Mouse (Mus musculus): ENCODE data around the gene Oas1e. TPM values are rescaled to one million over a fixed set of nuclear protein-coding genes. Genes with fewer than 3 reads are reported as not detected.

The Oas1e gene
- total RNA-seq, 2 experiments from 2014 or later: not detected

DNA sequence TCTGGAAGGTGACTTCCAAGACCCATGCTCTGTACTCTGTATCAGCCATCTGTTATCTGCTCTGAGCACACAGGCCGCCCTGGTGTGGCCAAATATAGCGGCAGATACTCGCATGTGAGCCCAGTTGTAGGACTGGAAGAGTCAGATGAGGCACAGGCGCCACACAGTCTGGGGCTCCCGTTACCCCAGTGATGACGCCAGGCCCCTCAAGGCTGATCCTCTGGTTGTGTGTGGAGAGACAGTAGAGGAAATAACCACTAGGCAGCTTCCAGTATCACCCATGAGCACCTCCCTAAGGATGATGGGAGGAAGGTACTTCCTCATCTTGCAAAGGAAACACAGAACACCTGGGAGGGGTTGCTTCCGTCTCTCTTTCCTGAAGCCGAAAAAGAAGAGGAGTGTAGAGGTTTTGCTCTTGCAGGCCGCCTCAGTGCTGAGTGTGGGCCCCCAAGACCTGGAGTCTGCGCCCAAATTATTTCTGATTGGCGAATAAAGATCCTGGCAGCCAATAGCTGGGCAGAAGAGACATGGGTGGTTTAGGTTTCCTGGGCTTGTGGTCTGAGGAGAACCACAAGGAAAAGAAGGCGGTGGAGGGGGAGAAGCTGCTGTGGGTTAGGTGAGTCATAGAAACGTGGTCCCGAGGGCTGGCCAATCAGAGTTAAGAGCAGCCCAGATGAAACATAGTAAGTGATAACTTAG, 19.9 kb downstream of the Oas1e start:
- no peak for DNase-seq

DNA sequence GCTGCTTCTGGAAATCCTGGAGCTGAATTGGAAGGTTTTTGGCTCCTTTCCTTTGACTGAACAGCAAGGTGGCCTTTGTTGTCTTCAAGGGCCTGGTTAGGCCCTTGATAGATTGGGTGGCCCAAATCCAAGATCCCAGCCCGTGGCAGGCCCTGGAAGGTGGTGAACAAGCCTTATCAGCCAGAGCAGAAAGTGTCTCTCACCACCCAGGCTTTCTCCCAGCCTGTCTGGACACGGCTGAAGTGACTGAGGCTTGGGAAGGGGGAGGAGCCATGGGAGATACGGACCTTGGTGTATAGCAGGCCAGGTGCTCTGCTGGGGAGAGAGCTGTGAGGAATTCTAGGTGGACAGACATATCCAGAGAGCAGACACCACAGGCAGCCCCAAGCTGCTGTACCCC, 25.9 kb downstream of the Oas1e start:
- DNase-seq: no peak

DNA sequence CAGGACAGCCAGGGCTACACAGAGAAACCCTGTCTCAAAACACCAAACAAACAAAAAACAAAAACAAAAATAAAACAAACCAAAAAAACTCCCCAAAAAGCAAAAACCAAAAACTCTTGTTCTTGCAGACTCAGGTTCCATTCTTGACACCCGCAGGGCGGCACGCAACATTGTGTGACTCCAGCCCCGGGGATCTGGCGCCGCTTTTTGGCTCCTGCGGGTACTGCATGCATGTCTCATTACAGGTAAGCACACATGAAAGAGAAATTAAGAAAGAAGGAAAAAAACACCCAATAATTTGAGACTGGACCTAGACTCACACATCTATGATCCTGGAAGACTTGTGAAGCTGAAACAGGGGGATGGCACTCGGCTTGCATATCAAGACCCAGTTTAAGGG, 30.3 kb downstream of the Oas1e start:
- DNase-seq: no peak

DNA sequence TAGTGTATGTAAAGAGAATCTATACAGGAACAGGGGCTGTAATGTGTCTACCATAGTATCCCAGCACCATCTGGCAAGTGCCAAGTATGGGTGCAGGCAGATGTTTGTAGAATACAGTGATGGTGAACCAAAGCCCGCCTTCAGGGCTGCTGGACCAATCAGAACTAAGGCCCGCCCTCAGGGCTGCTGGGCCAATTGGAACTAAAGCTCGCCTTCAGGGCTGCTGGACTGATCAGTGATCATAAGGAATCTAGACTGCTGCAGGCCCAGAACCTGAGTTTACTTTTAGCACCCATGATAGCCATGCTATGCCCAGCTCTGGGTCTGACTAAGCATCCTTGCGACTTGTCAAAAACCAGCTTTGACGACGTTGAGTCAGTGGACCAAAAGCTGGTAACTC, 33.4 kb downstream of the Oas1e start:
- peak; percentile 34 for DNase-seq

DNA sequence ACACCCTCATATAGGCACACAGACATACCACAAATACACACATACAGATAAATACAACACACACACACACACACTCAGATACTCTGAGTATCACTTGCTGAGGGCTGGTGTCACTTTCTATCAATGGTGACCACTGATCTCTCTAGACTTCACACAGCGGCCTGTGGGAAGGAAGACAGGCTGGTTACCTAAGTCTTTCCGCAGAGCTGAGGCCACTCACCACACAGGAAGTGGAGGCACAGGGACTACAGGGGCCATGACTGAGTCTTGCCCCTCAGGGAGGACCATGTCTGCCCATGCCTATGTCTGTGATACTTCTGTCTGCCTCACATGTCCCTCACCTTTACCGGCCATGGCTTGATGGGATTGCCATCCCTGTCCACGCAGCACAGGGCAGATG, 41.1 kb downstream of the Oas1e start:
- no peak for DNase-seq

DNA sequence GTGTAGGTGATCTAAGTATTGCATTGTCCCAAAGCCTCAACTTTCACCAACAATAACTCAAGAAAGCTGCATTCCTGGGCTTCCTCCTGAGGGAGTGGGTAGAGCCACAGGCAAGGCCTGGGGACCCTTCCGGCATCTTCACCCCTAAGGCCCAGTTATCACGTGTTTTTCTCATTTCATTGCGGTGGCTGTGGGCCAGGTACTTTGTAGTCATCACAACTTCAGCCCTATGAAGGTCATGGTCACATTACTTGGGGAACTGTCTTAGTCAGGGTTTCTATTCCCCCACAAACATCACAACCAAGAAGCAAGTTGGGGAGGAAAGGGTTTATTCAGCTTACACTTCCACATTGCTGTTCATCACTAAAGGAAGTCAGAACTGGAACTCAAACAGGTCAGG, 42.5 kb downstream of the Oas1e start:
- no peak for DNase-seq

DNA sequence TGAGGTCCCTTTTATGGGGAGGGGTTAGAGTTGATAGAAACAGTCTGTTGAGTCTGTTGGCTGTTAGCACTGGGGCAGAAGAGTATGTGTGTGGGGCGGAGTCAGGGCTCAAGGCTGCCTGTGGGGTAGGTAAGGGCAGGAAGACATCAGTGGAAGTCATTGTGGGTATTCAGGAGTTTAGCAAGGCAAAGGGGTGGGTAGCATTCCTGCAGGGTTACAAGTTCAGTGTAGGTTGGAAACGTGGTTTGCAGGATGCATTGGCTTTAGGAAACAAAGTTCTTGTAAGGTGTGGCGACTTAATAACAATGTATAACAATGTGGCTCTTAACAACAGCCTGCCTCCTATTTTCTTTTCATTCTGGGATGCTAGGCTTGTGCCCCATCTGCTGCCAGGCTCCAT, 44.1 kb downstream of the Oas1e start:
- no peak for DNase-seq

DNA sequence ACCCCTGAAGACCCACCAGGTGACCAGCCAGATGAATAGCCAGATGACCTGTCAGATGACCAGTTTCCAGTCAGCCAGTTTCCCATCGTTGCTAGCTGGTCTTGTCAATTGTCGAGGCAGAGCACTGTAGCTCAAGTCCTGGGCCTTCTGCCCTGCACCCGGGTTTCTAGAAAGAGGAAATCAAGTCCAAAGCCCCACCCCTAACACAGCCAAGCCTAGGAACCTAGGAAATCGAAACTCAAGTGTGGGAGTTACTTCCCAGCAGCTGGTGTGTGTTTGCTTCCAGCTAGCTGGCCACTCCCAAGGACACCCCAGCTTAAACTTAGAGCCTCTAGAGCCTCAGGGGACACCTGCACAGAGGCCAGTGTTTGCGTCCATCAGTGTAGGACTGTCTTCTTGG, 45.6 kb downstream of the Oas1e start, which contains the start of gene Oas2:
Oas2 (minus strand) TSS at position 166 of the 400 bp plus-strand sequence.
- DNase-seq: no peak

DNA sequence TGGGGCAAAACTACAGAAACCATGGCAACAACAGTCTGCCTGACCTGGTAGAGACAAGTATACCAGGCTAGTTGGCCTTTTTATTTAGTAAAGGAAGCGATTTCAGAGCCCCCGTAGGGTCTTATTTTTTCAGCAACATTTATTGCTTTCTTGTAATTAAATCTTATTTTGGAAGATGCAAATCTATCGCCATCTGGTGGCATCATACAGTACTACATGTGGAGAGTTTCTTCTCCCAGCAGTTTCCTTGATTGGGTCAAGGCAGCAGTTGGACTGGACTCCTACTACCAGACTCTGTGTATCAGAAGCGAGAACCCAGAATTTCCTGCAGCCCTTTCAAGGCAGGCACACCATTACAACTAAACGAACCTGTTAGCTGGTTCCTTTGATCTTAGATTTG, 48.9 kb downstream of the Oas1e start:
- DNase-seq: peak; percentile 73

DNA sequence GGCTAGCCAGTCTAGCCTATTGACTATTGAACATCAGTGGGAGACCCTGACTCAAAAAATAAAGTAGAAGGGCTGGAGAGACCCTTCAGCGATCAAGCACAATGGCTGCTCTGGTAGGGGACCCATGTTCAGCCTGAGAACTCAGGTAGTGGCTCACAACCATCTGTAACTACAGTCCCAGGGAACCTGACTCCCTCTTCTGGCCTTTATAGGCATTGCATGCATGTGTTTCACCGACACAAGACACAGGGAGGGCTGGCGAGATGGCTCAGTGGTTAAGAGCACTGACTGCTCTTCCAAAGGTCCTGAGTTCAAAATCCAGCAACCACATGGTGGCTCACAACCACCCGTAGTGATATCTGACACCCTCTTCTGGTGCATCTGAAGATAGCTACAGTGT, 53.2 kb downstream of the Oas1e start:
- DNase-seq: peak; percentile 48

Other genes with a start within 250 kb of the Oas1e start
- 10 to 100 TPM; 53.1 to 60.4 TPM for gene Tpcn1, start 206.9 kb downstream of the Oas1e start, total RNA-seq (2021)
- under 1 TPM; 0.42 to 0.51 TPM for gene Iqcd, start 206.5 kb downstream of the Oas1e start, total RNA-seq (2021)
- 10 to 100 TPM; 12.9 to 17.4 TPM for gene Rita1, start 182.9 kb downstream of the Oas1e start, total RNA-seq (2021)
- 10 to 100 TPM; 36.0 to 36.1 TPM for gene Ddx54, start 182.8 kb downstream of the Oas1e start, total RNA-seq (2021)
- gene Cfap73, start 161.3 kb downstream of the Oas1e start, total RNA-seq (2021): under 1 TPM in 1 of 2 experiments, not detected in 1; 0.42 TPM
- 1 to 10 TPM; 6.9 to 8.9 TPM for gene Rasal1, start 146.7 kb downstream of the Oas1e start, total RNA-seq (2021)
- gene Dtx1, start 83.6 kb downstream of the Oas1e start, total RNA-seq (2021): 1 to 10 TPM; 7.4 to 9.2 TPM
- under 1 TPM; 0.09 to 0.24 TPM for gene Oas2, start 45.7 kb downstream of the Oas1e start, total RNA-seq (2021)
- gene Oas3, start 17.9 kb downstream of the Oas1e start, total RNA-seq (2021): under 1 TPM; 0.15 to 0.21 TPM
- 1 to 10 TPM; 1.0 to 1.1 TPM for gene Oas1c, start 17.0 kb upstream of the Oas1e start, total RNA-seq (2021)
- not detected for gene Oas1f, start 51.8 kb upstream of the Oas1e start, total RNA-seq (2021)
- not detected for gene Oas1h, start 65.9 kb upstream of the Oas1e start, total RNA-seq (2021)
- gene Oas1g, start 92.1 kb upstream of the Oas1e start, total RNA-seq (2021): under 1 TPM in 1 of 2 experiments, not detected in 1; 0.21 TPM
- under 1 TPM in 1 of 2 experiments, not detected in 1; 0.58 TPM for gene Oas1a, start 112.0 kb upstream of the Oas1e start, total RNA-seq (2021)
- under 1 TPM in 1 of 2 experiments, not detected in 1; 0.18 TPM for gene Oas1d, start 119.0 kb upstream of the Oas1e start, total RNA-seq (2021)
- 1 to 10 TPM; 1.7 to 3.4 TPM for gene Rph3a, start 214.6 kb upstream of the Oas1e start, total RNA-seq (2021)